Mouse (Mus musculus): ENCODE results near the gene Gsx1. TPM values are rescaled to one million over a fixed set of nuclear protein-coding genes. Genes with fewer than 3 reads are reported as not detected.

The Gsx1 gene
- polyA plus RNA-seq, 1 experiment from 2014 or later, result not detected

Other genes with a start within 250 kb of the Gsx1 start
- gene Gtf3a, start 240.0 kb upstream of the Gsx1 start, polyA plus RNA-seq (2018), result 33.8 to 46.2 TPM (median 44.9 TPM) in 3 replicates
- 17.5 to 31.4 TPM (median 20.0 TPM) in 3 replicates for gene Mtif3, start 224.9 kb upstream of the Gsx1 start, polyA plus RNA-seq (2018)
- gene Lnx2, start 112.1 kb upstream of the Gsx1 start, polyA plus RNA-seq (2018), result 7.4 to 9.6 TPM (median 8.7 TPM) in 3 replicates
- 71.8 to 132 TPM (median 100 TPM) in 3 replicates for gene Polr1d, start 111.6 kb upstream of the Gsx1 start, polyA plus RNA-seq (2018)
- gene Pdx1, start 81.3 kb downstream of the Gsx1 start, polyA plus RNA-seq (2018), result not detected in 3 replicates
- gene Cdx2, start 118.6 kb downstream of the Gsx1 start, polyA plus RNA-seq (2018), result not detected in 3 replicates
- gene Urad, start 133.7 kb downstream of the Gsx1 start, polyA plus RNA-seq (2018), result not detected in 3 replicates
- 0.11 to 0.75 TPM (median 0.19 TPM) in 3 replicates for gene Flt3, start 211.8 kb downstream of the Gsx1 start, polyA plus RNA-seq (2018)
- 25.2 to 36.1 TPM (median 33.8 TPM) in 3 replicates for gene Pan3, start 241.5 kb downstream of the Gsx1 start, polyA plus RNA-seq (2018)